37 mouse cellular contexts compared by ENCODE assay signal in the genomic region with DNA sequence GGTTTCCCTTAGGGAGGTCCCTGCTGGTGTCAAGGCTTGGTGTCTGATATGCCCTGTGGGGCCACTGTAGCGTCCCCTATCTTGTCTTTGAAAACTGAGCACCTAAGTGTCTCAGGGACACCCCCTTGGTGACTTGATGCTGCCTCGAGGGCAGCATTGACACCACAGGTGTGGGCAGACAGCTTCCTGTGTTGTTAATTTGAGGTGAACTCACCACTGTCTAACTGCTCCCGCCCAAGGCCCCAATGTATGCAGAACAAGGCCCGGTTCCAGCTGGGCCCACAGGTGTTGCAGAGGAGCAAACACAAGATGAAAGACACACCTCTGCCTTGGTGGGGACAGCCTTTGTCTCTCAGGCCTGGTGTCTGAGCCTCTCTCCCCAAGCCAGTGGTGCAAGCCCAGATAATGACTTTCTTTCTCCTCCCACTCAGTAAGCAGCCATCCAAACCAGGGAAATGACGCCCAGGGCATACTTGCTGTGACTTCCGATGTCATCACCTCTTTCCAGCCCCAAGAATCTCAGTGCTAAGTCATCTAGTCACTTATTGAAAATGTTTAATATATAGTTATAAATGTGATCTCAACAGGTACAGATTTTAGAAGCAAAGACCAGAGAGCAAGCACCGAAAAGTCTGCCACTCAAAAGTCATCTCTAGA. TPM values are rescaled to one million over a fixed set of nuclear protein-coding genes. Genes with fewer than 3 reads are reported as not detected.
A peak's percentile ranks its signal among the peaks of the same experiment; 100 is the strongest.
DNase-seq lines count a peak whose midpoint lies in the region; ATAC-seq and TF ChIP-seq lines count a peak whose summit lies in the region.
"Had no signal": no experiment of that assay in that cellular context is flagged by ENCODE, and none has a peak within 500 bp of the region (broad histone marks: within the 10 kb centered on the region; RNA-seq: fewer than 3 reads in every experiment).

No protein-coding gene starts in this region.

- H3K9me3 ChIP-seq in forebrain, embryonic 14.5 days (replicated peaks; ENCODE audit: control insufficient read depth, low read length) = no peaks in the 10 kb centered on the region
- H3K9me3 ChIP-seq: embryonic facial prominence, embryonic 12.5 days; forebrain, embryonic 15.5 days; kidney, embryonic 15.5 days; limb, embryonic 13.5 days; stomach, embryonic 15.5 days had no signal

- H3K27ac ChIP-seq in testis, adult 2 months (ENCODE audit: control insufficient read depth, insufficient read depth, low read depth, low read length) = no peak overlapping the region
- no peak overlapping the region for H3K27ac ChIP-seq in forebrain, embryonic 14.5 days (ENCODE audit: low read depth, low read length)
- H3K27ac ChIP-seq: embryonic facial prominence, embryonic 12.5 days; forebrain, embryonic 15.5 days; gastrocnemius, adult 2 months; heart, adult 2 months; hindbrain, embryonic 14.5 days; kidney, embryonic 15.5 days; limb, embryonic 13.5 days; stomach, embryonic 15.5 days had no signal

- no peak overlapping the region for H3K9ac ChIP-seq in forebrain, embryonic 14.5 days (ENCODE audit: low read length)
- H3K9ac ChIP-seq: embryonic facial prominence, embryonic 12.5 days; forebrain, embryonic 15.5 days; heart, embryonic 12.5 days; hindbrain, embryonic 14.5 days; kidney, embryonic 15.5 days; limb, embryonic 13.5 days; stomach, embryonic 15.5 days had no signal

- peak overlapping the region; percentile 76 for H3K4me3 ChIP-seq in testis, adult 2 months (ENCODE audit: control insufficient read depth, low read depth, low read length)
- H3K4me3 ChIP-seq in forebrain, embryonic 14.5 days (ENCODE audit: low read depth, low read length) = no peak overlapping the region
- H3K4me3 ChIP-seq: embryonic facial prominence, embryonic 12.5 days; forebrain, embryonic 15.5 days; gastrocnemius, adult 2 months; heart, adult 2 months; heart, embryonic 12.5 days; kidney, embryonic 15.5 days; limb, embryonic 13.5 days; myocyte; stomach, embryonic 15.5 days had no signal

- no peaks in the 10 kb centered on the region for H3K36me3 ChIP-seq in testis, adult 2 months (ENCODE audit: control insufficient read depth, insufficient read depth, low read length)
- H3K36me3 ChIP-seq in forebrain, embryonic 14.5 days (ENCODE audit: control insufficient read depth, insufficient read depth, low read length) = no peaks in the 10 kb centered on the region
- H3K36me3 ChIP-seq: embryonic facial prominence, embryonic 12.5 days; forebrain, embryonic 15.5 days; heart, embryonic 12.5 days; kidney, embryonic 15.5 days; limb, embryonic 13.5 days; stomach, embryonic 15.5 days had no signal

- H3K4me2 ChIP-seq in forebrain, embryonic 14.5 days (ENCODE audit: low read length) = no peak overlapping the region
- H3K4me2 ChIP-seq: embryonic facial prominence, embryonic 12.5 days; forebrain, embryonic 15.5 days; heart, embryonic 12.5 days; hindbrain, embryonic 14.5 days; kidney, embryonic 15.5 days; limb, embryonic 13.5 days; liver, embryonic 11.5 days; midbrain, embryonic 11.5 days; stomach, embryonic 15.5 days had no signal

- peaks cover 3% of the 10 kb centered on the region; the same call in 1 of the 2 replicates for H3K4me1 ChIP-seq in testis, adult 2 months (ENCODE audit: control insufficient read depth, insufficient read depth, low read length)
- no peaks in the 10 kb centered on the region for H3K4me1 ChIP-seq in forebrain, embryonic 14.5 days (ENCODE audit: control insufficient read depth, insufficient read depth, low read length)
- H3K4me1 ChIP-seq: embryonic facial prominence, embryonic 12.5 days; forebrain, embryonic 15.5 days; heart, embryonic 12.5 days; limb, embryonic 13.5 days; stomach, embryonic 15.5 days had no signal

- no peak for ATAC-seq in cerebellum, adult (ENCODE audit: insufficient number of reproducible peaks, low FRiP score, low TSS enrichment)
- no peak for ATAC-seq in forebrain, embryonic 14.5 days
- ATAC-seq: forebrain, embryonic 15.5 days; midbrain, embryonic 16.5 days; Patski had no signal

- TF ChIP-seq CTCF in testis, adult 2 months (IDR thresholded peaks at IDR 0.05; ENCODE audit: control insufficient read depth, insufficient read depth, insufficient replicate concordance, low read depth, low read length) = no peak

- WGBS in forebrain, embryonic 14.5 days = 83% methylated on average over 7 of the region's 7 CpGs

- DNase-seq in testis, postnatal 14 days (ENCODE audit: low spot score) = no peak
- peak; percentile 64 for DNase-seq in CD4-positive helper T cell, adult 2 months (ENCODE audit: low read depth, low spot score)
- DNase-seq in T-cell, adult 2 months (ENCODE audit: low spot score) = peak; percentile 15
- DNase-seq in naive thymus-derived CD4-positive, alpha-beta T cell, adult 2 months (ENCODE audit: low read depth) = peak; percentile 24
- no peak for DNase-seq in forebrain, embryonic 14.5 days (ENCODE audit: low spot score)
- no peak for DNase-seq in adrenal gland, postnatal 36 days
- DNase-seq: adrenal gland, adult 8-10 months; cerebellum, adult 11 months; cerebellum, adult 9-10 months; embryo, embryonic 11 days; gastrocnemius, postnatal 36 days; heart, adult 2 months; heart, postnatal 10 days; kidney, adult 18-20 months; lung, postnatal 36 days; retina, postnatal 1 day; right cerebral cortex, postnatal 14 days had no signal

- no peaks in the 10 kb centered on the region for H3K27me3 ChIP-seq in testis, adult 2 months (ENCODE audit: control insufficient read depth, insufficient read depth, low read length)
- no peaks in the 10 kb centered on the region for H3K27me3 ChIP-seq in forebrain, embryonic 14.5 days (replicated peaks; ENCODE audit: control insufficient read depth, insufficient read depth, low read length)
- H3K27me3 ChIP-seq: embryonic facial prominence, embryonic 12.5 days; forebrain, embryonic 15.5 days; heart, embryonic 12.5 days; kidney, embryonic 15.5 days; limb, embryonic 13.5 days; Patski; stomach, embryonic 15.5 days had no signal

- TF ChIP-seq POLR2A in testis, adult 2 months (IDR thresholded peaks at IDR 0.05; ENCODE audit: control insufficient read depth, low read depth, low read length) = no peak

RNA-seq across cellular contexts. Expression of a gene that starts 7.6 kb away (rescaled TPM):
- 8.0 and 10.7 TPM in 2 replicates for polyA plus RNA-seq in testis, adult 2 months (2012; rRNA removed)
- 0.04 TPM in 1 of 2 replicates, not detected in the other for polyA plus RNA-seq in forebrain, embryonic 14.5 days (2014; fragmentation: Nextera tagmentation; extraction: Ambion mirVana)
- 1 to 10 TPM in 1 of 2 experiments, not detected in 1; 1.1 TPM for total RNA-seq in adrenal gland, postnatal 36 days (2021)
- total RNA-seq: gastrocnemius, adult 2 months; gastrocnemius, postnatal 36 days; heart, adult 2 months; heart, postnatal 10 days; hematopoietic stem cell, adult 5-6 weeks; megakaryocyte, adult 5-6 weeks; MEL had no signal
- polyA plus RNA-seq: forebrain, embryonic 15.5 days; heart, adult 2 months; heart, embryonic 12.5 days; hindbrain, embryonic 14.5 days; intestine, embryonic 14.5 days; limb, embryonic 13.5 days; liver, embryonic 11.5 days; midbrain, embryonic 11.5 days; myocyte; neural tube, embryonic 14.5 days; Patski; stomach, embryonic 15.5 days had no signal

Comparison
In these comparisons a context has a peak if more than half of its experiments do, and no peak if none do; other contexts are left out.
1. DNase-seq: peak in CD4-positive helper T cell, adult 2 months (single experiment), T-cell, adult 2 months (single experiment) and naive thymus-derived CD4-positive, alpha-beta T cell, adult 2 months (single experiment); none in testis, postnatal 14 days (single experiment), forebrain, embryonic 14.5 days (single experiment) and adrenal gland, postnatal 36 days (0 of 2).